Mouse (Mus musculus) embryonic facial prominence, embryonic 10.5 days (tissue): ENCODE results near the gene Ctla4. TPM values are rescaled to one million over a fixed set of nuclear protein-coding genes. Genes with fewer than 3 reads are reported as not detected.

Source experiments
- DNase-seq: peaks from one replicate; pipeline ENCODE4 v3.0.0-alpha.2; 2017; ENCODE audit warnings: low spot score
- H3K27ac ChIP-seq: fragments of 300-500 bp; sonication (generic); replicated peaks from 2 replicates; pipeline ENCODE4 v1.5.1; 2016; ENCODE audit warnings: mild to moderate bottlenecking
- H3K27me3 ChIP-seq: fragments of 300-500 bp; sonication (generic); replicated peaks from 2 replicates; pipeline ENCODE4 v1.6.1; 2016; ENCODE audit warnings: low read depth, mild to moderate bottlenecking; ENCODE audit not compliant: poor library complexity, severe bottlenecking
- H3K36me3 ChIP-seq: fragments of 300-500 bp; sonication (generic); replicated peaks from 2 replicates; pipeline ENCODE4 v1.6.1; 2016; ENCODE audit warnings: mild to moderate bottlenecking, moderate library complexity
- H3K4me1 ChIP-seq: fragments of 300-500 bp; sonication (generic); 2 replicates; pipeline ENCODE4 v1.6.1; 2016
- H3K4me3 ChIP-seq: fragments of 300-500 bp; sonication (generic); 2 replicates; pipeline ENCODE4 v1.5.1; 2016; ENCODE audit warnings: mild to moderate bottlenecking, moderate library complexity
- H3K9me3 ChIP-seq: fragments of 300-500 bp; sonication (generic); 2 replicates; pipeline ENCODE4 v1.6.1; 2016; ENCODE audit warnings: mild to moderate bottlenecking
- WGBS: fragments of 180-500 bp; shearing (Covaris S2); methylation state at CpG from one replicate; pipeline ENCODE4 v1.1.7; 2016; 5-methylcytosine and 5-hydroxymethylcytosine counted together
- polyA plus RNA-seq: library from polyadenylated mRNA; unstranded; fragments of >200 nt; fragmentation: Nextera tagmentation; extraction: Ambion mirVana; gene quantifications from 2 replicates; pipeline ENCODE4 v1.2.1, GENCODE M21; 2016

Ctla4 gene
- not detected in 2 replicates for polyA plus RNA-seq

- Histone ChIP-seq H3K4me1 (no peaks in the 10 kb centered on the region), H3K4me3 (no peak within 1 kb of the TSS), H3K27ac (no peak within 1 kb of the TSS), H3K27me3 (no peaks in the 10 kb centered on the region), H3K9me3 (no peaks in the 10 kb centered on the region), H3K36me3 (no peaks in the 10 kb centered on the region)
- 87% methylated on average over 7 of the region's 7 CpGs for WGBS
- no peak for DNase-seq
Observed at GRCm38 (mm10) chr1:60886981-60887380, at the start of gene Ctla4. Ctla4 (plus strand) TSS chr1:60887000.

- Histone ChIP-seq H3K9me3 (no peaks in the 10 kb centered on the region), H3K27me3 (no peaks in the 10 kb centered on the region), H3K36me3 (no peaks in the 10 kb centered on the region), H3K27ac (no peak overlapping the region), H3K4me3 (no peak overlapping the region), H3K4me1 (no peaks in the 10 kb centered on the region)
- WGBS, result 84% methylated on average over 1 of the region's 1 CpGs
- DNase-seq, result no peak
Observed at GRCm38 (mm10) chr1:60839161-60839560, 47.6 kb upstream of the Ctla4 start.

- no peaks in the 10 kb centered on the region for H3K9me3 ChIP-seq
- H3K27me3 ChIP-seq, result no peaks in the 10 kb centered on the region
- no peak for DNase-seq
- WGBS, result 79% methylated on average over 7 of the region's 7 CpGs
- no peaks in the 10 kb centered on the region for H3K4me1 ChIP-seq
- no peak overlapping the region for H3K27ac ChIP-seq
- no peaks in the 10 kb centered on the region for H3K36me3 ChIP-seq
- H3K4me3 ChIP-seq, result no peak overlapping the region
Observed at GRCm38 (mm10) chr1:60845318-60846060, 41.3 kb upstream of the Ctla4 start.

- no peak overlapping the region for H3K4me3 ChIP-seq
- DNase-seq, result no peak
- no peaks in the 10 kb centered on the region for H3K36me3 ChIP-seq
- no peaks in the 10 kb centered on the region for H3K27me3 ChIP-seq
- WGBS, result 79% methylated on average over 4 of the region's 4 CpGs
- no peak overlapping the region for H3K27ac ChIP-seq
- peaks cover 8% of the 10 kb centered on the region; the same call in 1 of the 2 replicates for H3K4me1 ChIP-seq
- H3K9me3 ChIP-seq, result no peaks in the 10 kb centered on the region
Observed at GRCm38 (mm10) chr1:60846616-60847275, 40.1 kb upstream of the Ctla4 start.

- H3K27me3 ChIP-seq, result no peaks in the 10 kb centered on the region
- no peaks in the 10 kb centered on the region for H3K9me3 ChIP-seq
- H3K4me1 ChIP-seq, result peaks cover 24% of the 10 kb centered on the region
- H3K27ac ChIP-seq, result no peak overlapping the region
- no peak overlapping the region for H3K4me3 ChIP-seq
- no peaks in the 10 kb centered on the region for H3K36me3 ChIP-seq
- whole genome bisulfite sequencing, result 89% methylated on average over 2 of the region's 2 CpGs
- no peak for DNase-seq
Observed at GRCm38 (mm10) chr1:60849112-60849511, 37.7 kb upstream of the Ctla4 start.

DNA sequence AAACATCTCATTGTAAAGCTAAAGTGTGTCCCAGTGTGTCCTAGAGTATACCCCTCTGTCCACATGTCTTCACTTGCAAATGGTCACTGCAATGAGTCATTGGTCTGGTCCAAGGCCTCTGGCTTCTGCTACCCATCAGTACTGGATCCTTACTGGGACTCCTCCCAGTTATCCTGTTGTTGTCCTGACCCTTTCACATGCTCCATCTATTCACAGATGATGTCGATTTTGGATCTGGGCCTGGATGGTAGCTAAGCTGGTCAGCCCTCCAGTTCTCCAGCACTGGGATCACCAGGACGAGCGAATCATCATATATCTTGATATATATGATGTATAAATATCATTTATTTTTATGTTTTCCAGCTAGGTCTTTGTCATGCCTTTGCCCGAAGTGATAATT is 37.0 kb upstream of the Ctla4 start:
- 92% methylated on average over 4 of the region's 4 CpGs for WGBS
- Histone ChIP-seq H3K4me1 (peaks cover 24% of the 10 kb centered on the region), H3K4me3 (no peak overlapping the region), H3K36me3 (no peaks in the 10 kb centered on the region), H3K9me3 (no peaks in the 10 kb centered on the region), H3K27ac (no peak overlapping the region), H3K27me3 (no peaks in the 10 kb centered on the region)
- DNase-seq, result no peak

DNA sequence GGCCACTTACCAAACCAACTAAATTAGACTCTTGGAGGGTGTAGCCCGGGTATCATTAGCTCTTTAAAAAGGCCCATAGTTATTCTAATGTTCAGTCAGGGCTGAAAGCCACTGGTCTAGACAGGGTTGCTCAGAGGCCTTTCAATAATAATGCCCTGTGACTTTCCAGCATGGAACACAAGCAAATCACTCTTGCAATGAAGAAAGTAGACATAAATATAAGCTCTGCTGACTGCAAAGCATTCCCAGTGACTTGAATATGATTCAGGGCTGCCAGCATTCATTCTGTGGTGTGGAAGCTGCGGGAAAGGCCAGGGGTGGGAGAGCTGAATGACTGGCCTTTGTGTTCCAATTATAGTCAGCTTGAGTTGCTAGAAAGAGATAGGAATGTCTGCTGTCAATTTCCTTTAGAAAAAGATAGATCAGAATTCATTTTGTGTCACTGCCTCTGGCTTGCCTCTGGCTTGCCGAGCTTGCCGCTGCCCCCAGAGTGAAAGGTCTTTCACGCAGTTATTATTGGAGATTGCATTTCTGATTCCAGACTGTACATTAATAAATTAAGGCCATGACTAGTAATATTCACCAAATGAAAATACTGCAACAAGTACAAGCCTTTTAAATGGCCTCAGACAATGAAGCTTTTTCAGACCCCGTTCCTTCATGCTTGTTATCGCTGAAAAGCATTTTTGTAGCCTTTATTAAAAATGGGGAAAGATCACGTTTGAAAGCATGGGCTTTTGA is 35.6 kb upstream of the Ctla4 start:
- Histone ChIP-seq H3K27ac (no peak overlapping the region), H3K27me3 (no peaks in the 10 kb centered on the region), H3K9me3 (no peaks in the 10 kb centered on the region), H3K4me1 (peaks cover 24% of the 10 kb centered on the region), H3K36me3 (no peaks in the 10 kb centered on the region), H3K4me3 (no peak overlapping the region)
- DNase-seq, result no peak
- 42% methylated on average over 8 of the region's 8 CpGs for WGBS

GRCm38 (mm10) chr1:60852075-60852769 is 34.6 kb upstream of the Ctla4 start:
- Histone ChIP-seq H3K4me3 (no peak overlapping the region), H3K36me3 (no peaks in the 10 kb centered on the region), H3K4me1 (peaks cover 24% of the 10 kb centered on the region), H3K27ac (no peak overlapping the region), H3K27me3 (no peaks in the 10 kb centered on the region), H3K9me3 (no peaks in the 10 kb centered on the region)
- no peak for DNase-seq
- 65% methylated on average over 10 of the region's 10 CpGs for WGBS

DNA sequence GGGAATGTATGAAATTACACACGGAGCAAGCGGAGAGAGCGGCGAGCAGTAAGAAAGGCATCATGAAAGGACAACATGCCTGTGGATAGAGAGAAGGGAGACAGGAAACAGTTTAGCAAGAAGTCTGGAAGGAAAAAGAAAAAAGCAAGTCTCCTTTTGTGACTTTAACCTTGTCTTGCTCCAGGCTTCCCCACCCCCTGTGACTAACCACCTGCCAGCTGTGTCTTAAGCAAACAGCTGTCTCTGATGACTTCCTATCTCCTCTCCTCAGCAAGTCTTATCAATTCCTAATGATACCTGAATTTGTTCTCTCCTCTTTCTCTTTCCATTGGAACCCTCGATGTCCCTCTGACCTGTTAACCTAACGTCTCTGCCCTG is 34.0 kb upstream of the Ctla4 start:
- 71% methylated on average over 6 of the region's 6 CpGs for WGBS

DNA sequence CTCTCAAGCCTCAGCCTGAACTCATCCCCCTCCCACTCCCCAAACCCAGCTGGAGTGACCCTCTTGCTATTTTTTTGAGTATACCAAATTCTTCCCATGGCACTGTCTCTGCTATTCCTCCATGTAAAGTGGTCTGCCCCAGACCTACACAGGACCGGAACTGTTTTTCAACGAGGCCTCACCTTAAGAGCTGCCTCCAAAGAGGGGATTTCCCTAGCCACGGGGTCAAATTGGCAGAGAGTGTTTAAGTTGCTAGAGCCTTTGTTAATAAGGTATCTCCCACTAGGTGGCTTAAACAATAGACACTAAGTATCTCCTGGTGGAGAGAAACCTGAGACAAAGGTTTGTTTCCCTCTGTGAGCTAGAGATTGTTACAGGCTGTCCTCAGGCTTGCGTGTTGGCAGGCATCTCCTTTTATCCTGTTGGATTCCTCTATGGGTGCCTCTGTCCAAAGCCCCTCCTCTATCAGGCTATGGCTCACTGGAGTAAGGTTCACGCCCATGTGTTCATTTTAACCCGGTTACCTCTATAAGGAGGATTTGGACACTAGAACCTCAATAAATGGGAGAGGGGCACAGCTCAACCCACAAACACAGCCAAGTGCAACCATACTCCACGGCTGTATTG is 33.4 kb upstream of the Ctla4 start:
- WGBS, result 32% methylated on average over 7 of the region's 7 CpGs

More for the DNA sequence above, 34.0 kb upstream of the Ctla4 start:
- Histone ChIP-seq H3K4me3 (no peak overlapping the region), H3K4me1 (peaks cover 25% of the 10 kb centered on the region), H3K27ac (no peak overlapping the region), H3K36me3 (no peaks in the 10 kb centered on the region), H3K9me3 (no peaks in the 10 kb centered on the region), H3K27me3 (no peaks in the 10 kb centered on the region)
- no peak for DNase-seq

GRCm38 (mm10) chr1:60853991-60854390 is 32.8 kb upstream of the Ctla4 start:
- Histone ChIP-seq H3K27ac (no peak overlapping the region), H3K4me3 (no peak overlapping the region), H3K27me3 (no peaks in the 10 kb centered on the region), H3K9me3 (no peaks in the 10 kb centered on the region), H3K4me1 (peaks cover 27% of the 10 kb centered on the region), H3K36me3 (no peaks in the 10 kb centered on the region)
- DNase-seq, result no peak
- WGBS, result 79% methylated on average over 5 of the region's 5 CpGs

More for the DNA sequence above, 33.4 kb upstream of the Ctla4 start:
- Histone ChIP-seq H3K4me1 (peaks cover 27% of the 10 kb centered on the region), H3K27ac (no peak overlapping the region), H3K36me3 (no peaks in the 10 kb centered on the region), H3K4me3 (no peak overlapping the region), H3K9me3 (no peaks in the 10 kb centered on the region), H3K27me3 (no peaks in the 10 kb centered on the region)
- DNase-seq, result no peak
